Mouse (Mus musculus) intestine, embryonic 15.5 days (tissue): ENCODE measurements around the gene Olfr6. TPM values are rescaled to one million over a fixed set of nuclear protein-coding genes. Genes with fewer than 3 reads are reported as not detected.

Experiments
- polyA plus RNA-seq: library from polyadenylated mRNA; unstranded; fragments of >200 nt; fragmentation: Nextera tagmentation; extraction: Ambion mirVana; gene quantifications from 2 replicates; pipeline ENCODE4 v1.2.1, GENCODE M21; 2015

Olfr6 gene
- polyA plus RNA-seq, 1 experiment from 2014 or later = not detected

Other genes with a start within 250 kb of the Olfr6 start
- gene Olfr695, start 247.5 kb downstream of the Olfr6 start, polyA plus RNA-seq = not detected in 2 replicates
- gene Olfr697, start 221.5 kb downstream of the Olfr6 start, polyA plus RNA-seq = not detected in 2 replicates
- not detected in 2 replicates for gene Olfr698, start 208.5 kb downstream of the Olfr6 start, polyA plus RNA-seq
- gene Olfr699, start 170.7 kb downstream of the Olfr6 start, polyA plus RNA-seq = not detected in 2 replicates
- not detected in 2 replicates for gene Olfr700, start 155.1 kb downstream of the Olfr6 start, polyA plus RNA-seq
- not detected in 2 replicates for gene Olfr701, start 149.8 kb downstream of the Olfr6 start, polyA plus RNA-seq
- gene Olfr702, start 130.0 kb downstream of the Olfr6 start, polyA plus RNA-seq = not detected in 2 replicates
- gene Olfr703, start 120.6 kb downstream of the Olfr6 start, polyA plus RNA-seq = not detected in 2 replicates
- not detected in 2 replicates for gene Olfr704, start 100.8 kb downstream of the Olfr6 start, polyA plus RNA-seq
- not detected in 2 replicates for gene Olfr705, start 87.0 kb downstream of the Olfr6 start, polyA plus RNA-seq
- not detected in 2 replicates for gene Olfr706, start 75.8 kb downstream of the Olfr6 start, polyA plus RNA-seq
- gene Olfr707, start 62.7 kb downstream of the Olfr6 start, polyA plus RNA-seq = not detected in 2 replicates
- not detected in 2 replicates for gene Olfr1532-ps1, start 55.9 kb downstream of the Olfr6 start, polyA plus RNA-seq
- not detected in 2 replicates for gene Olfr709-ps1, start 31.7 kb downstream of the Olfr6 start, polyA plus RNA-seq
- not detected in 2 replicates for gene Olfr710, start 15.6 kb downstream of the Olfr6 start, polyA plus RNA-seq
- gene Olfr711, start 11.5 kb upstream of the Olfr6 start, polyA plus RNA-seq = not detected in 2 replicates
- gene Olfr2, start 42.1 kb upstream of the Olfr6 start, polyA plus RNA-seq = not detected in 2 replicates
- not detected in 2 replicates for gene Olfr713, start 67.2 kb upstream of the Olfr6 start, polyA plus RNA-seq
- not detected in 2 replicates for gene Olfr714, start 107.0 kb upstream of the Olfr6 start, polyA plus RNA-seq
- not detected in 2 replicates for gene Olfr17, start 129.3 kb upstream of the Olfr6 start, polyA plus RNA-seq
- gene Olfr715b, start 146.4 kb upstream of the Olfr6 start, polyA plus RNA-seq = not detected in 2 replicates
- gene Olfr715, start 167.1 kb upstream of the Olfr6 start, polyA plus RNA-seq = not detected in 2 replicates
- gene Olfr716, start 174.4 kb upstream of the Olfr6 start, polyA plus RNA-seq = not detected in 2 replicates
- not detected in 2 replicates for gene Nlrp14, start 203.1 kb upstream of the Olfr6 start, polyA plus RNA-seq
- not detected in 2 replicates for gene Rbmxl2, start 245.5 kb upstream of the Olfr6 start, polyA plus RNA-seq